Mouse (Mus musculus) adrenal gland, postnatal 4 days (tissue): ENCODE results near the gene Cyp4f15. TPM values are rescaled to one million over a fixed set of nuclear protein-coding genes. Genes with fewer than 3 reads are reported as not detected.
"Not testable (repeated sequence)": the region's sequence is repeated elsewhere in the genome, so short reads cannot be mapped to it uniquely, and the experiment has no call there.

ENCODE experiments used
- DNase-seq, 2 experiments: peaks; one replicate each; pipeline ENCODE4 v3.0.0; 2021 to 2022; ENCODE audit warnings: low spot score in 2 of 2, mixed read lengths in 2 of 2
- long read RNA-seq, 2 experiments: library from polyadenylated mRNA; stranded (forward); transcript quantifications; one replicate each; pipeline ENCODE4 v2.0.0; 2021
- total RNA-seq, 2 experiments: library from RNA; stranded (reverse); gene quantifications; 2 replicates each; pipeline ENCODE4 v1.2.3; 2021

Cyp4f15 gene
- total RNA-seq: 1 to 10 TPM; 3.6 to 7.7 TPM
- long read RNA-seq, experiment 1, partial matches to known transcripts: 3 of 11 reads
- long read RNA-seq, experiment 1, other reads (novel, unspliced or antisense): 7 of 11 reads
- long read RNA-seq, experiment 2, partial matches to known transcripts: 0 of 2 reads
- long read RNA-seq, experiment 2, other reads (novel, unspliced or antisense): 0 of 2 reads

DNA sequence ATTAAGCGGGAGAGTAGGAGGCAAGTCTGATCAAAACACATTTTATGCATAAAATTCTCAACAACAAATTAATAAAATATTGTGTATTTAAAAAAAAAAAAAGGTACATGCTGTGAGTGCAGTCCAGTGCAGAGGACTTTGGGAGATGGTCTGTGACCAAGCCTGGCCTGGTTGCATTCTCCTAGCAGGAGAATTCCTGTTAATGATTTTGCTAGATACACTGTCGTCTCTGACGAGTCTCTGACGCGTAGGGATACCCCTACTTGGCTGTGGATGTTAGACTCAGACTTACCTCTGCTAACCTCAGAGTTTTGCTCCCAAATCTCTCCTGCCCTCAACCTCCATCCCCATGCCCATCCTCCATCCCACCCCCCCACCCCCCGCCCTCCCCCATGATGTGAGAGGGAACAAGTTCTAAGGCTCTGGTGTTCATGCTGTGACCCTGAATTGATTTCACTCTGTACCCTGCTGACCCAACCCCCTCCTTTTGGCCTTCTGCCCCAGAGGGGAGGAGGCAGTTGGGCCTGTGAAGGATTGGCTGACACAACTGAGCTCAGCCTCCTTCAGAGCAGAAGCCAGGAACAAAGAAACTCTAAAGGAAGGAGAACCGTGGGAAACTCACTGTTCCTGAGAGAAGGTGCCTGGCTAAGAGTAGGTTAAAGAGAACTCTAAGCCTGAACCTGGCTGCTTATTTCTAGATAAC lies at the start of gene Cyp4f15:
Gene Cyp4f15 (plus strand): TSS at position 580 of the 703 bp plus-strand sequence.
- peak in 1 of 2 experiments; percentile 45 for DNase-seq

DNA sequence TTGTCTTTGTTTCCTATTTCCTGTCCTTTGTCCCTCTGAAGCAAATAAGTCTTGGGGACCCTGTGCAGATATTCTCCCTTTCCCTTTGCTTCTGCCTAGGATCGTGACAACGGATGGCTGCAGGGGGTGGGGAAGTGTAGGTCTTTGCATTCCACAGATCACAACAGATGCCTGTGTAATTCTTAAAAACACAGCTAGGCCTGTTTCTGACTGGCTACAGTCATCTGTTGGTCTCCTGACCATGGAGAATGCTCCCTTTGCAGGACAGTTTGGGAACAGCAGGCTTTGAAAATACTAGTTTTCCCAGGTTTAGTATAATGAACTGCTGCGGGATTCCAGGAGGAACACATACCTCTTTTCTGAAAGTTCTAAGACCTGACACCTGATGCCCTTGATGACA lies 49.1 kb upstream of the Cyp4f15 start:
- DNase-seq: no peak

DNA sequence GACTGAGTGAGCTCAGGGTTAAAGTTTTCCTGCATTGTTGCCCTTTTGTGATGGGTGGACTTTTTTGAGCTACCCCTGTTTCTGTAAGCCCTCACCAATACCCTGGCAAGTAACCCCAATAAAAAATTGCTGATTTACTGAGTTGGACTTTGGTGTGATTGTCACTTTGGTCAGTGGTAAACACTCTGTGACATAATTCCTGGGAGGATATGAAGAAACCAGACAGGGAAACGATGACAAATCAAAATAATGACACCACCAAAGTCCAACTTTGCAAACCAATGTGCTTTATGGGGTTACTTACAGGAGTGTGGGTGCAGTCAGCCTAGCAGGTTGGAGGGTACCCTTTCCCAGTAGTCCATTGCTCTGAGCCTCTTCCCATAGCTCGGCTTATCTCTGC lies 48.3 kb upstream of the Cyp4f15 start:
- DNase-seq: no peak

DNA sequence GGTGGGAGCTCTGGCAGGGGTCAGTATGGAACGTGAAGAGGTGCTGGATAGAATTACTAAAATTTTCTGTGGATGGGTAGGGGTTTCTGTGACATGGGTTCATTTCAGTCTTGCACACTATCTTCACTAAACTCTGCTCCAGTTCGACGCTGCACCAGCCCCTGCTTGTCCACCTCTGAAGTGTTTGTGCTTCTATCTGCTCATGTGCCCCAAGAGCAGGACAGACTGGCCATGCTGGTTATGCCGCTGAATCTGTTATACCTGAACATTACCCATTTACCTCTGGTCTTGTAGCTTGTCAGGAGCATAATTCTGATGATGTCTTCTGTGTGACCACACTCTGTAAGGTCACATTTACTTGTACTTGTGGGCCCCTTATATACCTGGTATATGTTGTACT lies 38.8 kb upstream of the Cyp4f15 start:
- no peak for DNase-seq

DNA sequence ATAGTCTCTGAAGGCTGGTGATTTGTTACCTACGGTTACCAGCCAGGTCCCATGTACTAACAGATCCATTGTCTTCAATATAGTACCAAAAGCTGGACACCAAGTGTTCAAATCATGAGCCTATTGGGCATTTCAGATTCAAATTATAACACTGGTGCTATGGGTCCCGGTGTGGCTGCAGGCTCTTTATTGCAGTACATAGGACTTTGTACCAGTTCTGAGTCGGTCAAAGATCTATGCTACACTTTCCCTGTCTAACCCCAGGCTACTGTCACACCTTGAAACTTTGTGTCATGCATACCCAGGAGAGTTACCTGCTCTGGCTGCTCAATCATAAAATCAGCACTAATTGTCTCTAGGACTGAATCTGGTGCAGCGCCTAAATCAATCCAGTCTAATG lies 31.6 kb upstream of the Cyp4f15 start:
- no peak for DNase-seq

DNA sequence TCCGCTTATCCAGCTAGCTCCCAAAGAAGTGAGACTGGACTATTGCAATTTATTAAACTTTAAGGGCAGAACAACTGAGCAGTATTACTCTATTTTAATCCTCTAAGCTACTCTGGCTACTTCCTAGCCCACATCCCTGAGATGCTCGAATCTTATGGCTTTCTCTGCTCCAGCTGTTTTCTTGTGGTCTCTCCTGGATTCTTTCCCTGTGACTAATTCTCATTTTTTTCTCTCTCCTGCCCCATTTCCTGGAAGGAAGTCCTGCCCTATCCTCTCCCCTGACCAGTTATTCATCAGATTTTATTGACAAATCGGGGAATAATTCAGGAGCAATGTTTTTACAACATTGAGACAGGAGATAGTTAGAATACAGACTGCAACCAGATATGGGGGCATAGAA lies 28.4 kb upstream of the Cyp4f15 start:
- DNase-seq: no peak

DNA sequence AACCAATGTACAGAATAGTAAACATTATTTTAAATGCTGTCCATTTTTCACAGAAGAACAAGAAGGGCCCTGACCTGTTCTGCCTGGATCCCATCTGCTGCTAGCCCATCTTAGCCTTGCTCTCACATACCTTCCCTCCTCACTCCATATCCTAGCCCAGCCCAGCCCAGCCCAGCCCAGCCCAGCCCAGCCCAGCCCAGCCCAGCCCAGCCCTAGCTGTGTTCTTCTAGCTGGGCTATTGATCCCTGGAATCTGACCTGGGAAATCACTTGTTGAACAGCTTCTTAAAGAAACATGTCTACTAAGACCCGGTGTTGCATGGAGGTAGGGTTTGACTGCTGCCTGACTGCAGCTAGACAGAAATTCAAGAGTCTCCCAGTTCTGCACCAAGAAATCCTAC lies 27.2 kb upstream of the Cyp4f15 start:
- DNase-seq: no peak

DNA sequence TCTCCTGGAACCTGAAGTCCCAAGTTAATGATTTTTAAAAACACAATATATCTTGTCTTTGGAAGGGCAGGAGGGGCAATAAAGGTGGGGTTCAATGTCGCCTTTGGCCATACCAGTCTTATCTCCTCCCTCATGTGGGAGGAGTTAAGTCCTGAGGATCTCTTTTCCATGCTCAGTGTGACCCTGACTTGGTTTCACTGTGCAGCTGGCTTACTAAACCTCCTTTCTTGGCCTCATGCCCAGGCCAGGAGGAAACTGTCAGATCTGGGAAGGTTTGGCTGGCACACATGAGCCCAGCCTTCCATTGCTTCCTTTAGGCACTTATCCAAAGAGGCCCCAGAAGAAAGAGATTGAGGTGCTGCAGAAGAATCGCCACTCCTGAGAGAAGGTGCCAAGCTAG lies 26.7 kb upstream of the Cyp4f15 start, which contains the start of gene Cyp4f40:
Gene Cyp4f40 (plus strand): TSS at position 189 of the 400 bp plus-strand sequence.
- DNase-seq: peak in 1 of 2 experiments; percentile 65

DNA sequence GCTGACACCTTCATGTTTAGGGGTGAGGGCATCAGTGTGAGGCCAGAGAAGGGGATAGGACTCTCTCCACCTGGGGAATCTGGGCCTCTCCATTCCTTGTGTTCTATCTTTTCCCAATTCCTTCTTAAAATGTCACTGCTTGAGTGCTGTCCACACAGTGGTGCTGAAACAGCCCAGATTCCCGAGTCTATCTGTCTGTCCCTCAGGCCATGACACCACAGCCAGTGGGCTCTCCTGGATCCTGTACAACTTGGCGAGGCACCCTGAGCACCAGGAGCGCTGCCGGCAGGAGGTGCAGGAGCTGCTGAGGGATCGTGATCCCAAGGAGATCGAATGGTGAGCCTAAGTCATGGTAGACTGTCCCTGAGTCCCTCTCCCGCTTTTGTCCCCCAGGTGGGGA lies 11.5 kb upstream of the Cyp4f15 start:
- DNase-seq: no peak

DNA sequence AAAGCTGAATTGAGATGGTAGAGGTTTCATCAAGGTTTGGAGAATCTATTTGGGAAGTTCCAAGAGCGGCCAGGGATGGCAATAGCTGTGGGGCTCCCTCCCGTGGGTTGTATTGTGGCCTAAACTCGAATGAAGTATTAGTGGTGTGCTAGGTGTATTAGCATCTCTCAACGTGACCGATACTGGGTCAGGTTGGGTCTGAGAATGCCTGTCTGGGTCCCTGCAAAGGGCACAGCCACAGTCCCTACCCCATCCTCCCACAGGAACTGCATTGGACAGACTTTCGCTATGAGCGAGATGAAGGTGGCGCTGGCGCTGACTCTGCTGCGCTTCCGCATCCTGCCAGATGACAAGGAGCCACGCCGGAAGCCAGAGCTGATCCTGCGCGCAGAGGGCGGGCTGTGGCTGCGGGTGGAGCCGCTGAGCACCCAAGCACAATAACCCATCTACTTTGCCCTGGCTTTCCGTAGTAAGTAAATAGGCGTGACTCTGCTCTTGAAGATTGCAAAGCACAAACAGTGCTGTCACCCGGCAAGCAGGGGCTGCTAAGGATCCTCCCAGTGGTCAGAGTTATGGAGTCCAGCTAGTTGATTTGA lies 9.3 kb upstream of the Cyp4f15 start:
- DNase-seq: no peak

DNA sequence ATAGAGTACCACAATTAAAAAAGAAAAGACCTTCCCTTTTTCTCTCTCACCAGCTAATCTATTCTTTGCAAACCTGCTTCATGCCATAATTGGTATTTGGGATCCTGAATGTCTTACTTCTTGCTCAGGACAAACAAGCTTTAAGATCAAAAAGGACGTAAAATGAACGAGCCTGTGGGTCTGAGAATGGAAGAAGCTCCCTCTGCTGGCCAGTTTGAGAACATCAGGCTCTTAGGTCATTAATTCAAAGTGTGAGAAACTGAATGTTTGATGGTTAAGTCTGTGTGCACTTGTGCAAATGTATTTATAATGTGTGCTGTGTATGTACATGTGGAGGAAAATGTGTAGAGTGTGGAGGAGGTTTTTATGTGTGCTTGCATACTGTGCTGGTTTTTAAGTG lies 5.0 kb upstream of the Cyp4f15 start:
- DNase-seq: no peak

DNA sequence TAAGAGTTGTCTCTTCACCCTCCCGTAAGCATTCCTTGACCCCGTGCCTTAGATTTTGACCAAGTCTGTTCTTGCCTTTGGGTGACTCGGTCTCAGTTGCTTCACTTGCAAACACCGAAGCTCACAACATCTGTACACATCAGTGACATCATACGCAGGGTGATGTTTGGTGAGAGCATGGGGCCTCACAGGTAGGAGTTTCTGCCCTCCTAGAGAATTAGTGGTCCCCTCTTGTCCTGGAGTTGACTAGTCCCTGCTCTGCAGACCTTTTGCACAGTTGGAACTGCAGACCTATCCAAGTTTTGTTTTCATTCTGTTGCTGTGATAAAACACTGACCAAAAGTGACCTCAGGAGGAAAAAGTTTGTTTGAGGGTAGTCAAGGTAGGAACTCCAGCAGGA lies 1.3 kb downstream of the Cyp4f15 start:
- DNase-seq: no peak

DNA sequence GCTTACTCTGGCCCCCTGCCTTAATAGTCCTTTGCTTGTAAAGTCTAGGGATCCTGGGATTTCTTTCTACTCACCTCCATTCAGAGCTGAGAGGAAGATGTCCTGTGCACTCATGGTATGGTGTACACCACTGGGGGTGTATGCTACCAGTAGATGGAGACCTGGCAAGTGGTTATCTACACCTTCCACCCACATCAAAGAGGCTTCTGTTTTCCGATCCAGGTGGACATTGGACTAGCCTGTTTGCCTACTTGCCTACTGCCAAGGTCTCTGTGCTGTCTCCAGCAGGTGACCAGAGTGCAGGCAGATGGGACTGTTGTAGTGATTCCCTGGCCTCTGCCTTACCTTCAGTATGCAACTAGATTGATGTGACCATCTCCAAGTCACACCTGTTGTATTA lies 5.5 kb downstream of the Cyp4f15 start:
- no peak for DNase-seq

DNA sequence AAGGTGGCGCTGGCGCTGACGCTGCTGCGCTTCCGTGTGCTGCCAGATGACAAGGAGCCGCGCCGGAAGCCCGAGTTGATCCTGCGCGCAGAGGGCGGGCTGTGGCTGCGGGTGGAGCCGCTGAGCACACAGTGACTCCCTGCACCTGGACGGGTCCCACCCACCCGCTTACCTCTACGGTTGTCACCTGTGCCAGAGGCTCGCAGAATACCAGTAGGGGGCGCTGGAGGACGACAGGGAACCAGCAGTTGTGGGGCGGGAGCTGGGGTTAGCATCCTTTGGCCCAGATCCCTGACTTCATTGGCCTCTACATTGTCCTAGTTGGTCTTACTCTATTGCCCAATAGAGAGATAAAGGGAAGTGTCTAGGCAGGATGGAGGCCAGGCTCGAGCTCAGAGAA lies 17.4 kb downstream of the Cyp4f15 start:
- no peak for DNase-seq

DNA sequence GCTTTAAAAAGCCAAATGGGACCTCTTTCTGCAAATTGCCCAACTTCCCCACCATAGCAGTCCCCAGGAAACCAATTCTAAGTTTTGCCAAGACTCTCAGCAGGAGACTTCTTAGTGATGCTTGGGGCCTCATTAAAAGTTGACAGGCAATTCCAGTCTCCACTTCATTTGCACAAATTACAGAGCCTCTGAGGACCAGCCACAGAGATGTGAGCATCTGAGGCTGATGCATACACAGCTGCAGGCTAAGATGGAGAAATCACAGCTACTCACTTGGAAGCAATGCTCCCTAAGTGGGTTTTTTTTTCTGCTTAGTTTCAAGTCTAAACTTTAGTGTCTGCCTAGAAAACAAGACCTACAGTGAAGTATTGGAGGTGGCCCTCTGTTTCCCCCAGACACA lies 25.1 kb downstream of the Cyp4f15 start:
- not testable (repeated sequence) for DNase-seq

DNA sequence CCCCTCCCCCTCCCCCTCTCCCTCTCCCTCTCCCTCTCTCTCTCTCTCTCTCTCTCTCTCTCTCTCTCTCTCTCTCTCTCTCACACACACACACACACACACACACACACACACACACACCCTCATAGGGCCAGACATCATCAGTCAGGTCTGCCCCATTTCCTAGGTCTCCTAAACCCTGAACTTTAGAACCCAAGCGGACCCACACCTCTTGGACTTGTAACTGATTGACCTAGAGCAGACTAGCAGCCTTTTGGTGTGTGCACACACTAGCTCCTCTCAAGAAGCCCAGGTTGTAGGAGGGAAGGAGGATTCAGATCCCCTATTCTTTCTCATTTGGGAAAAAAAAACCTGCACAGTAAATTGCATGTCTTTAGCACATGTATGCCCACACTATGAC lies 36.7 kb downstream of the Cyp4f15 start:
- not testable (repeated sequence) for DNase-seq

DNA sequence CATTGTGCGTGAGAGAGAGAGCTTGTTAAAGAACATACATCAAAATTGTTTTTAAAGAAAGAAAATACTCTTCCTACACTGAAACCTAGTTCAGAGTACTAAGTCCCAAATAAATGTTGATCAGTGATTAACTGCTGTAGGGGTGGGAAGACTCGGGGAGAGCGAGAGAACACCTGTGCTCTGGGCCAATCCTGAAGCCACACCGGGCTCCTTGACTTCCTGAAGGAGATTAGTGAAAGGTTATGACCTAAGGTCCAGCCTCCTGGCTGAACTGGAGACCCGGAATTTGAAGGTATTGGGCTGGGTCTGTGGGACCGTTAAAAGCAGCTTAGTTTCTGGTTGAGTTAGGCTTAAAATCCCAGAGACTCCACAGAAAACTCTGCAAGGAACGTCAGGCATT lies 37.3 kb downstream of the Cyp4f15 start:
- DNase-seq: no peak

DNA sequence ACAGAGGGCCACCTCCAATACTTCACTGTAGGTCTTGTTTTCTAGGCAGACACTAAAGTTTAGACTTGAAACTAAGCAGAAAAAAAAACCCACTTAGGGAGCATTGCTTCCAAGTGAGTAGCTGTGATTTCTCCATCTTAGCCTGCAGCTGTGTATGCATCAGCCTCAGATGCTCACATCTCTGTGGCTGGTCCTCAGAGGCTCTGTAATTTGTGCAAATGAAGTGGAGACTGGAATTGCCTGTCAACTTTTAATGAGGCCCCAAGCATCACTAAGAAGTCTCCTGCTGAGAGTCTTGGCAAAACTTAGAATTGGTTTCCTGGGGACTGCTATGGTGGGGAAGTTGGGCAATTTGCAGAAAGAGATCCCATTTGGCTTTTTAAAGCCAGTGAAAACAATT lies 40.9 kb downstream of the Cyp4f15 start:
- not testable (repeated sequence) for DNase-seq

DNA sequence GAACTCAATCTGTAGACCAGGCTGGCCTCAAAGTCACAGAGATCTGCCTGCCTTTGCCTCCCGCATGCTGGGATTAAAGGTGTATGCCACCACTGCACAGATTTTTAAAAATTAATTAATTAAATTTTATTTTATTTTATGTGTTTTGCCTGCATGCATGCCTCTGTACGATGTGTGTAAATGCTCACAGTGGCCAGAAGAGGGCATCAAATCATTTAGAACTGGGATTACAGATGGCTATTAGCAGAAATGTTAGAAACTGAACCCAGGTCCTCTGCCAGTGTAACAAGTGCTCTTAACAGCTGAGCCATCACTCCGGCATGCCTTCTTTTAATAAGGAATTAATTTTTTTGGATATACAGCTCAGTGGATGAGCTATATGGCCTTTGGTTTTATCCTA lies 43.6 kb downstream of the Cyp4f15 start:
- DNase-seq: no peak

DNA sequence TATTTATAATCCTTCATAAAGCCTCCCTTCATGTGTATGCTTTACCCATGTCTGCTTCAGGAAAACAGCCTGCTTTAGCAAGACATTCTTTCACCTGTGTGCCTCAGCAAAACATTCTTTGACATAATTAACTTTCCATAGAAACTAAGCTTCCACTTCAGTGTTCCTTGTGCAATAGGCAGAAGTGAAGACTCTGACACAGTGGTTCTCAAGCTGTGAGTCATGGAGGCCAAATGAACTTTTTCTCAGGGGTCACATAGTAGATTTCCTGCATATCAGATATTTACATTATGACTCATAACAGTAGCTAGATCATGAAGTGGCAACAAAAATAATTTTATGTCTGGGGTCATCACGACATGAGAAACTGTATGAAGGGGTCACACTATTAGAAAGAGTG lies 53.0 kb downstream of the Cyp4f15 start:
- DNase-seq: no peak

DNA sequence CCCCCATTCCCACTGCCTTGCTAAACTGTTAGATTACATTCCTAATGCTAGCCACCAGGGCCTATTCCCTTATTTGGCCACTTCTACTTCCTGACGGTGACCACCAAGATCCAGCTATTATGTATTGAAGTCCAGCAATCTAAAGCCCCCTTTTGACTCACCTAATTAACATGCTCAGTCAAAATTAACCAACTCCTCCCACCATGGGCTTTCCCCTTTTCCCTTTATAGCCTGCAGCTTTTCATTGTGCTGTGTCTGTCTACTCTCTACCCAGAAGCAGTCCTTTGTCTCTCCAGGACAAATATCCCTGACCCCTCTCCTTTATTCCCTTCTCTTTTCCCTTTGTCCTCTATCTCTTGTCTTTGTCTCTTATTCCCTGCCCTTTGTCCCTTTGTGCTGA lies 55.6 kb downstream of the Cyp4f15 start:
- no peak for DNase-seq

DNA sequence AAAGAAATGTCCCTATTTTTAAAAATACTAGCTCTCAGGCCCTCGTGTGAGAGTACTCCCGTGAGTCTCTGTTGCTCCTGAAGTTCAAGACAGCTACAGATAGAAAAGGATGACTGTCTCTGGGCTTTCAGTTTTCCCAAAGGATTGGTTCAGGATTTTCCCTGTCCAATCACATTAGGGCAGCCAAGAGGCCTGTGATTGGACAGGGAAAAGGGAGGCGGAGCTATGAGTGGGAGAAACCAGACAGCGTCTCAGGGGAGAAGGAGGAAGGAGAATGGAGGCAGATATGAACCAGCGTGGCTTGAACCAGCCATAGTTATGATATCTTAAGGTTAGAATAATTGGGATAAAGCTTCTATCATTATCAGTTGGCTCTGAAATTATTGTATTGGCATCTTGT lies 65.2 kb downstream of the Cyp4f15 start:
- no peak for DNase-seq
